Mouse (Mus musculus) lung, embryonic 16.5 days (tissue): ENCODE results near the gene Atp2c2. TPM values are rescaled to one million over a fixed set of nuclear protein-coding genes. Genes with fewer than 3 reads are reported as not detected.

Experiments used
- polyA plus RNA-seq: library from polyadenylated mRNA; unstranded; fragments of >200 nt; fragmentation: Nextera tagmentation; extraction: Ambion mirVana; gene quantifications from 2 replicates; pipeline ENCODE4 v1.2.1, GENCODE M21; 2015

The Atp2c2 gene
- polyA plus RNA-seq, 1 experiment from 2014 or later = 4.0 TPM

Other genes with a start within 250 kb of the Atp2c2 start
- gene Slc38a8, start 198.3 kb upstream of the Atp2c2 start, polyA plus RNA-seq = not detected in 2 replicates
- 118 and 126 TPM in 2 replicates for gene Mbtps1, start 141.3 kb upstream of the Atp2c2 start, polyA plus RNA-seq
- gene Hsdl1, start 124.8 kb upstream of the Atp2c2 start, polyA plus RNA-seq = 29.1 and 30.8 TPM in 2 replicates
- gene Dnaaf1, start 124.8 kb upstream of the Atp2c2 start, polyA plus RNA-seq = 2.7 and 3.9 TPM in 2 replicates
- 10.6 and 10.7 TPM in 2 replicates for gene Taf1c, start 94.8 kb upstream of the Atp2c2 start, polyA plus RNA-seq
- gene Adad2, start 87.3 kb upstream of the Atp2c2 start, polyA plus RNA-seq = not detected in 2 replicates
- gene Kcng4, start 64.3 kb upstream of the Atp2c2 start, polyA plus RNA-seq = 0.10 and 0.13 TPM in 2 replicates
- gene Wfdc1, start 33.6 kb upstream of the Atp2c2 start, polyA plus RNA-seq = 10.8 and 13.0 TPM in 2 replicates
- 13.9 and 15.3 TPM in 2 replicates for gene Tldc1, start 78.4 kb downstream of the Atp2c2 start, polyA plus RNA-seq
- gene Cotl1, start 140.5 kb downstream of the Atp2c2 start, polyA plus RNA-seq = 78.4 and 88.5 TPM in 2 replicates
- 14.5 and 15.0 TPM in 2 replicates for gene Klhl36, start 162.3 kb downstream of the Atp2c2 start, polyA plus RNA-seq
- 120 and 122 TPM in 2 replicates for gene Usp10, start 210.4 kb downstream of the Atp2c2 start, polyA plus RNA-seq
- 10.3 TPM in 1 of 2 replicates, not detected in the other for gene Gm20388, start 210.8 kb downstream of the Atp2c2 start, polyA plus RNA-seq